Mouse (Mus musculus): ENCODE data around the gene Tspan15.

Tspan15 gene

GRCm38 (mm10) chr10:62230708-62231394, at the start of gene Tspan15:
TSS of gene Tspan15 (minus strand) at chr10:62231251.
- DNase-seq: peak; percentile 87

DNA sequence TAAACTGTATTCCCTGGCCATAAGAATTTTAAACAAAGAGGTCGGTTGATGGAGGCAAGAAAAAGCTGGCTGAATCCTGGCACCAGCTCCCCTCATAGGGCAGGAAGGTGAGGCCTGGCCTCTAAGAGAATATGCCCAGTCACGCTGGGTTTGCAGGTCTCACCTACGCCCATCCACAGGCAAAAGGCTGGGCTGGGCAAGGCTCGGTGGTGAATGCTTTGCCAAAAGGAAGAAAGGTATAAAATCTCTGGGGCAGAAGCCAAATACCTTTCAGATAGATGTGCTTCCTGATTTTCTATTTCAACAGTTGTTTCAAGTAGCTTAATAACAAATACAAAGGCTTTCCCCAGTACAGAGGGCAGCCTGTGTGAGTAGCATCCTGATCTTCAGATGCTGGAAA, 48.6 kb upstream of the Tspan15 start:
- DNase-seq: no peak

DNA sequence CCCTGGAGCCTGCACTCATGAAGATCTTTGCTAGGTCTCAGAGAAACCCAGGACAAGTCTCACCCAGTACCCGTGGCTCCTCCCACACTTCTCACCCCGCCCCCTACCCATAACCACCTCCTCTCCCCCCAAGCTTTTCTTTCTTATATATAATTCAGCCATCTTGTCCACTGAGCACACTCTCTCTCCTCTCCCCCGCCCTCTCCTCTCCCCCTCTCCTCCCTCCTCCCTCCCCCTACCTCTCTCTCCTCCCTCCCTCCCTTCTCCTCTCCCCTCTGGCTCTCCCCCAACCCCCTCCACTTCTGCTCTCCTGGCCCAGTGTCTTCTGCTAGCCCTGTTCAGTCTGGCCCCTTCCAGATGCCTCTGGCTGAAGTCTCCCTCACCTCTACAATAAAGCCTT, 48.0 kb upstream of the Tspan15 start:
- no peak for DNase-seq

DNA sequence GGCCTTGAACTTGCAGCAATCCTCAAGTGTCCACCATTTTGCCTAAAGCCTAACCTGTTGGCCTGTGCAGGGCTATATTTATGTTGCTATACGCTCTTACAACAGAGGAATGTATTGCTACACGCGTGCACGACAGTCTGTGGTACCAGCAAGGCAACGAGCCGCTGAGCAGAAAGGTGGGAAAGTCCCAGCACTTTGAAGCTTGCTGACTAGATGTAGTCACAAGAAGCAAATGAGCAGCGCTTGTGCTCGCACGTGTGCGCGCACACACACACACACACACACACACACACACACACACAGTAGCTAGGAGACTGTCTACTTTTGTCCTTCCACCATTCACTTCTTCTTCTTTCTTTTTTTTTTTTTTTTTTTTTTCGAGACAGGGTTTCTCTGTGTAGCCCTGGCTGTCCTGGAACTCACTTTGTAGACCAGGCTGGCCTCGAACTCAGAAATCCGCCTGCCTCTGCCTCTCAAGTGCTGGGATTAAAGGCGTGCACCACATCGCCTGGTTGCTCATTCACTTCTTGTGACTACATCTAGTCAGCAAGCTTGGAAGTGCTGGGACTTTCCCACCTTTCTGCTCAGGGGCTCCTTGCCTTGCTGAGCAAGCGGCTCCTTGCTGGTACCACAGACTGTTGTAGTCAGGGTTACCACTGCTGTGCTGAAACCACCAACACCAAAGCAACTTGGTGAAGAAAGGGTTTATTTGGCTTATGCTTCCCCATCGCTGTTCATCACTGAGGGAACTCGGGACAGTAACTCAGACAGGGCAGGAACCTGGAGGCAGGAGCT, 46.6 kb upstream of the Tspan15 start:
- DNase-seq: no peak

- peak; percentile 73 for DNase-seq
Observed at GRCm38 (mm10) chr10:62275235-62275634, 44.2 kb upstream of the Tspan15 start.

- DNase-seq: no peak
Observed at GRCm38 (mm10) chr10:62269278-62269677, 38.2 kb upstream of the Tspan15 start.

DNA sequence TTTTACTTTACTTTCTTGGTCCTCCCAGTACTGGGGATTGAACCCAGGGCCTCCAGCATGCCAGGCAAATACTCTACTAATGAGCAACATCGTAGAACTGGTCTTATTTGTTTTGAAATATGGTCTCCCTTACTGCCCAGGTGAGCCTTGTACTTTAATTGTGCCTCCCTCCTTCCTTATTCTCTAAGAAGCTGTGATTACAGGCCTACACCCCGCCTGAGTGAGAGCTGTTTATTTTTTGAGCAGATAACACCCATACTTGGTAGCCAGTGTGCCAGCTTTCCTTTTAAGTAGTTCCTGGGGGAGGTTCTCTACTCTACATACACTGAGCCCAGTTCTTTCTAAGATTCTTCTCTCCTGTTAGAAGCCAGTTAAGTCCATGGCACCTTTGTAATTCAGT, 33.2 kb upstream of the Tspan15 start:
- no peak for DNase-seq

- no peak for DNase-seq
Observed at GRCm38 (mm10) chr10:62261115-62261886, 30.2 kb upstream of the Tspan15 start.

- no peak for DNase-seq
Observed at GRCm38 (mm10) chr10:62258298-62258697, 27.2 kb upstream of the Tspan15 start.

GRCm38 (mm10) chr10:62252496-62253235, 21.6 kb upstream of the Tspan15 start:
- no peak for DNase-seq

DNA sequence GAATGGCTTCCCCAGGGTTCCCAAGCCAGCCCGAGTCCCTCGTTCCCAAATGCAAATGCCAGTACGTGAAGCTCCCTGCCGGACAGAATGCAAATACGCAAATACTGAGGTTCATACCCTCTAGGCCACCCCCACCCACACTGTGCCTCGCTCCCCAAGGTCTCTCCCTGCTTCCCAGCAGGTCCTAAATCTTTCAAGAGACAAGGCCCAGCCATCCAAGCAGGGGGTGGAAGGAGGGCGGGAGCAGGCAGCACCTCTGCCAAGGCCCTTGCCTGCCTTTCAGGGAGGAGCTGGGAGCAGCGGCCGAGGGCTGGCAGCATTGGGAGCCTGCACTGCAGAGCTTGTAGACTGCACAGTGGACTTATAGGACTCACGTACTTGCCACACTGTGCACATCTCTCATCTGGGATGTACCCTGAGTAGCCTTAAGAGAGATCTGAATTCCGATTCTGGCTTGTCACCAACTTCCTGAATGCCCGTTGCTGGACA, 21.0 kb upstream of the Tspan15 start, which contains the start of gene Tacr2:
Gene Tacr2, plus strand, starts transcription at position 439 of the 489 bp plus-strand sequence.
- no peak for DNase-seq

- no peak for DNase-seq
Observed at GRCm38 (mm10) chr10:62247815-62248214, 16.8 kb upstream of the Tspan15 start.

GRCm38 (mm10) chr10:62247156-62247555, 16.1 kb upstream of the Tspan15 start:
- no peak for DNase-seq

- no peak for DNase-seq
Observed at GRCm38 (mm10) chr10:62244067-62244466, 13.0 kb upstream of the Tspan15 start.

- DNase-seq: no peak
Observed at GRCm38 (mm10) chr10:62242896-62243295, 11.8 kb upstream of the Tspan15 start.

DNA sequence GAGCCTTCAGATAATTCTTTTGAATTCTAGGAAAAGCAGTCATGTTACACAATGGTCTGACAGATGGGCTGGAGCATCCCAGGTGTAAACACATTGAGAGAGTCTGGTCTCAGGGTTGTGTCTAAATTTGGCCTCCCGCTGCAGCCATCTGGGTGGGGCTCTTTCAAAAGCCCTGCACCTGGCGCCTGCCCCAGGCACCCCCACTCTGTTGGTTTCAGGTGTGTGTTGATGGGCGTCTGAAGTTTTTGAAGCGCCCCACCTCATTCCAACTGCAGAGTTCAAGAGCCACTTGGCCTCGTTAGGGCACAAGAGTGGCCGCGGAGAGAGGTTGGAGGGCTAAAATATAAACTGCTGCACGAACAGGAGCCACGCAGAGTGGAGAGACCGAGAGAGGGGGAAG, 11.3 kb upstream of the Tspan15 start:
- DNase-seq: peak; percentile 13

GRCm38 (mm10) chr10:62239270-62239669, 8.2 kb upstream of the Tspan15 start:
- no peak for DNase-seq

DNA sequence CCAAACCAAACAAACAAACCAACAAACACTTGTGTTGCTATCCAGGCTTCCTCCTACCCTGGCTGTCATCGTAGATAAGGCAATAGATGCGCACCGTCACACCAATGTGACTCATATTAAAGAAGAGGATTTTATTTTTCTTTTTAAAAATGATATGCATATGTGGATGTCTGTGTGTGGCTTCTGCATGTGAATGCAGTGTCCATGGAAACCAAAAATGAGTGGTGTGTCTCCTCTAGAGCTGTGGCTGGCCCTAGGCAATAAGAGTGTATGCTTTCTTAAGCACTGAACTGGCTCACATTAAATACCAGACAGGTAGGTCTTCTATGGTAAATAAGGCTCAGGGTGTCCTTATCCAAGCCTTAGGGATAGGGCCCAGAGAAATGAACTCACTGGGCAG, 7.6 kb upstream of the Tspan15 start:
- no peak for DNase-seq

- no peak for DNase-seq
Observed at GRCm38 (mm10) chr10:62237205-62237604, 6.2 kb upstream of the Tspan15 start.

DNA sequence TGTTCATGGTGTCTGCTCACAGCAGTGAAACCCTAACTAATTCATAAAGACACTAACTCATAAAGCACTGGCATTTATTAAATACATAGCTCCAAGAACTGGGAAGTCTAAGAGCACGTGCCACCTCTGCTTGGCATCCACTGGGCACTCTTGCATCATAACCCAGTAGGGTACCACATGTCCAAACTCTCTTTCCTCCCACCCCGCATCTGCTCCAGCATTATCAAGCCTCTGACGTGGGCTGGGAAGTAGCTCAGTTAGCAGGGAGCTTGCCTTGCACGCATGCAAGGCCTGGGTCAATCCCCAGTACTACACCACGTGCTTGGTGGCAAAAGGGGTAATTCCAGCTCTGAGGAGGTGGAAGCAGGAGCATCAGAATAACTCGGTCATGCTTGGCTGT, 5.1 kb upstream of the Tspan15 start:
- DNase-seq: no peak

DNA sequence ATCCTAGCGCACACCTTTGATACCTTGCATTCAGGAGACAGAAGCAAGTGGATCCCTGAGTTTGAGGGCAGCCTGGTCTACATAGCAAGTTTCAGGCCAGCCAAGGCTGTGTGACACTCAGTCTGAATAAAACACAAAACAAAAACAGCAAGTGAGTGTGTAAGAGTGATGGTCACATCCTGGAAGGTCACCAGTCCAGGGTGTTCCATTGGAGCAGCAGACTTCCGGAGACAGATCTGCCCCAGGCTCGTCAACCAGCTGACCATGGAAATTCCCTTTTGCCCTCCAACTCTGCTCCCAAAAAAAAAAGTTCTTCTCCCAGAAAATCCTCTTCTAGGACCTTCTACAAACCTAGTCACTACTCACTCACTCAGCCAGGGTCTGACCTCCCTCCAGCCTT, 760 bp upstream of the Tspan15 start:
- no peak for DNase-seq

GRCm38 (mm10) chr10:62231395-62231732, 313 bp upstream of the Tspan15 start:
- DNase-seq: no peak

- no peak for DNase-seq
Observed at GRCm38 (mm10) chr10:62228126-62228525, 2.9 kb downstream of the Tspan15 start.
